Mouse (Mus musculus): ENCODE data around the gene Npy5r.

- no peak for TF ChIP-seq CTCF (conservative IDR thresholded peaks at IDR 0.05; ENCODE audit: low read length)
- no peak for TF ChIP-seq POU5F1 (IDR thresholded peaks at IDR 0.05; ENCODE audit: borderline replicate concordance, low read length)
- TF ChIP-seq NANOG (IDR thresholded peaks at IDR 0.05; ENCODE audit: borderline replicate concordance, low read length), result no peak
Measured at GRCm38 (mm10) chr8:66681261-66681660, 6.7 kb downstream of the Npy5r start.

Data from E14TG2a.4 (cell line).